Mouse (Mus musculus) embryonic facial prominence, embryonic 15.5 days (tissue): Measurements from ENCODE around the gene Etv1. TPM values are rescaled to one million over a fixed set of nuclear protein-coding genes. Genes with fewer than 3 reads are reported as not detected.

Experiments
- ATAC-seq: fragments of 200-750 bp; cut with Nextera tagmentation; 2 replicates; pipeline ENCODE4 v1.8.0; 2017; ENCODE audit warnings: low read depth, moderate TSS enrichment; ENCODE audit not compliant: insufficient number of reproducible peaks, low FRiP score, low TSS enrichment
- H3K27ac ChIP-seq: fragments of 300-500 bp; sonication (generic); replicated peaks from 2 replicates; pipeline ENCODE4 v1.5.1; 2015; ENCODE audit warnings: mild to moderate bottlenecking, inconsistent platforms
- H3K27me3 ChIP-seq: fragments of 300-500 bp; sonication (generic); 2 replicates; pipeline ENCODE4 v1.6.1; 2015; ENCODE audit warnings: inconsistent platforms
- H3K36me3 ChIP-seq: fragments of 300-500 bp; sonication (generic); 2 replicates; pipeline ENCODE4 v1.6.1; 2015; ENCODE audit warnings: mild to moderate bottlenecking, inconsistent platforms
- H3K4me1 ChIP-seq: fragments of 300-500 bp; sonication (generic); 2 replicates; pipeline ENCODE4 v1.6.1; 2015; ENCODE audit warnings: inconsistent platforms
- H3K4me2 ChIP-seq: fragments of 300-500 bp; sonication (generic); replicated peaks from 2 replicates; pipeline ENCODE4 v1.6.1; 2015; ENCODE audit warnings: mild to moderate bottlenecking, inconsistent platforms
- H3K4me3 ChIP-seq: fragments of 300-500 bp; sonication (generic); replicated peaks from 2 replicates; pipeline ENCODE4 v1.5.1; 2015; ENCODE audit warnings: mild to moderate bottlenecking, inconsistent platforms
- H3K9ac ChIP-seq: fragments of 300-500 bp; sonication (generic); 2 replicates; pipeline ENCODE4 v1.6.1; 2015; ENCODE audit warnings: inconsistent platforms
- H3K9me3 ChIP-seq: fragments of 300-500 bp; sonication (generic); replicated peaks from 2 replicates; pipeline ENCODE4 v1.6.1; 2016; ENCODE audit warnings: inconsistent platforms
- WGBS: fragments of 180-500 bp; shearing (Covaris S2); methylation state at CpG from one replicate; pipeline ENCODE4 v1.1.7; 2015; 5-methylcytosine and 5-hydroxymethylcytosine counted together
- polyA plus RNA-seq: library from polyadenylated mRNA; unstranded; fragments of >200 nt; fragmentation: Nextera tagmentation; extraction: Ambion mirVana; gene quantifications from 2 replicates; pipeline ENCODE4 v1.2.1, GENCODE M21; 2015

The Etv1 gene
- polyA plus RNA-seq, 1 experiment from 2014 or later, result 20.7 TPM

DNA sequence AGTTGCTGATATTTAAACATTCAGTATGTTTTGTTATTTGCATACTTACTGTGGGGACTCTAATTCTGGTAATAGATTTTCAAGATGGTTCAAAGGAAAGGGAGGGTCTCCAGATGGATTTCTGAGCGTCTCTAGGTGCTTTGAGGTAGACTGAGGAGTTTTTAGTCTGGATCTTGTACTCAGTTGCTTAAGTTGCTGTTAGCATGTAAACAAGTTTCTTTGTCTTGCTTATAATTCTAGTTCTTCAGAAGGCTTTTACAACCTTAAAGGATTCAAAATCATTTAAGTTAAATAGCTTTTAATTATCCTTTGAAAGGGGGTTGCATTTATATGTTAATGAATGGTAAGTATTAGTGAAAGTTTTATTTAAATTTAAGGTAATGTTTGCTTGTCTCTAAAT is 5.0 kb downstream of the Etv1 start:
- H3K4me1 ChIP-seq, result peaks cover 13% of the 10 kb centered on the region
- H3K9me3 ChIP-seq, result no peaks in the 10 kb centered on the region
- no peaks in the 10 kb centered on the region for H3K36me3 ChIP-seq
- ATAC-seq, result no peak
- H3K27ac ChIP-seq, result no peak overlapping the region
- WGBS, result 21% methylated on average over 1 of the region's 1 CpGs
- no peak overlapping the region for H3K4me3 ChIP-seq
- no peaks in the 10 kb centered on the region for H3K27me3 ChIP-seq
- no peak overlapping the region for H3K9ac ChIP-seq
- no peak overlapping the region for H3K4me2 ChIP-seq

GRCm38 (mm10) chr12:38786571-38786970 is 7.4 kb downstream of the Etv1 start:
- Histone ChIP-seq H3K27ac (no peak overlapping the region), H3K9me3 (no peaks in the 10 kb centered on the region), H3K27me3 (no peaks in the 10 kb centered on the region), H3K9ac (no peak overlapping the region), H3K4me2 (no peak overlapping the region), H3K4me3 (no peak overlapping the region), H3K4me1 (peaks cover 14% of the 10 kb centered on the region), H3K36me3 (no peaks in the 10 kb centered on the region)
- 88% methylated on average over 4 of the region's 4 CpGs for WGBS
- no peak for ATAC-seq

DNA sequence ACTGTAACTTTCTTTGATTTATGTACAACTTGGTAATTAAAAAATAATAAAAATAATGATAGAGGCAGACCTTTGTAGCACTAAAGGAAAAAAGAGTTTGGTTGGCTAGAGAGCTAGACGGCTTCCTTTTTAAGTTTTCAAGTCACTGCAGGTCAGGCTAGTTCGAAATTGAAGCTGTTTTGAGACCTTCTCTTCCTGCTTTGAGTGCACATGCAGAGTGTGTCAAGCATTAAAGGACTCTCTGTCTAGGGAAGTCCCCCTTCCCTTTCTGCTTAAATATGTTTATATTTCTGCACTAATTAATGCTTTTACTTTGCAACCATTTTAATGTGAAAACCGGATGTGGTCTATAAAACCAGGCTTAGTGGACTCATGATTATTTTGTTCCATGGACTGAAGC is 8.5 kb downstream of the Etv1 start:
- 28% methylated on average over 3 of the region's 3 CpGs for WGBS
- Histone ChIP-seq H3K4me1 (peaks cover 14% of the 10 kb centered on the region), H3K9me3 (no peaks in the 10 kb centered on the region), H3K27me3 (no peaks in the 10 kb centered on the region), H3K27ac (no peak overlapping the region), H3K36me3 (no peaks in the 10 kb centered on the region), H3K4me2 (no peak overlapping the region), H3K4me3 (no peak overlapping the region), H3K9ac (no peak overlapping the region)
- no peak for ATAC-seq

- ATAC-seq, result peak; percentile 69; the same call in 1 of the 2 replicates
- Histone ChIP-seq H3K4me1 (peaks cover 16% of the 10 kb centered on the region), H3K4me3 (0 out of 2 replicates have a peak overlapping the region, but pooled peaks have one; percentile 2), H3K27me3 (no peaks in the 10 kb centered on the region), H3K9ac (no peak overlapping the region), H3K4me2 (peak overlapping the region; percentile 33), H3K9me3 (no peaks in the 10 kb centered on the region), H3K36me3 (no peaks in the 10 kb centered on the region), H3K27ac (0 out of 2 replicates have a peak overlapping the region, but pooled peaks have one; percentile 30)
- 11% methylated on average over 6 of the region's 6 CpGs for WGBS
Observed at GRCm38 (mm10) chr12:38788621-38789020, 9.4 kb downstream of the Etv1 start.

DNA sequence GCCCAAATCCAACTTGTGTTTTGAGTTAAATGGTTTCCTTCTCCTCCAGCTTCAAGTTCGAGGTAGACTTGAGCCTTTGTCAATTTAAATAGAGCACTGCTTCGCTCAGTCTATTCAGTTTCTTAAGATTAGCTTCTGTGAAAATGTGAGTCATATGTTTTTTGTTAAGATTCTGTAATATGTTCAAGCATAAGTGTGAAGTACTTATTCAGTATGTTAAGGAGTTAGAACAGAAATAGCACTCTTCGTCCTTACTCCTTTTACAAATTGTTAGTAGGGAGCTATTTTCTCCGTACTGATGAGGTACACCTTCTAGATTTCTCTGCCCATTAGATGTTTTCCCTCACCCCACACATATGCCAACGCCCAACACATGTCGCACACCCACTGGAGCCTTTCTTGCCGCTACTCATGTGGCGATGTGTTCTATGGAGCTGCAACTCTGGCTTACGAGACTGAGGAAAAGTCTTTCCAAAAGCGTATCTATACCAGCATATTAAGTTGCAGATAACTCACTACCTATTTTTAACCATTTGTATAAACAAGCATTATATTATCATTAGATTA is 10.7 kb downstream of the Etv1 start:
- Histone ChIP-seq H3K27ac (no peak overlapping the region), H3K9ac (no peak overlapping the region), H3K27me3 (no peaks in the 10 kb centered on the region), H3K4me2 (no peak overlapping the region), H3K9me3 (no peaks in the 10 kb centered on the region), H3K4me1 (peaks cover 18% of the 10 kb centered on the region), H3K4me3 (no peak overlapping the region), H3K36me3 (no peaks in the 10 kb centered on the region)
- 68% methylated on average over 10 of the region's 10 CpGs for WGBS
- no peak for ATAC-seq

DNA sequence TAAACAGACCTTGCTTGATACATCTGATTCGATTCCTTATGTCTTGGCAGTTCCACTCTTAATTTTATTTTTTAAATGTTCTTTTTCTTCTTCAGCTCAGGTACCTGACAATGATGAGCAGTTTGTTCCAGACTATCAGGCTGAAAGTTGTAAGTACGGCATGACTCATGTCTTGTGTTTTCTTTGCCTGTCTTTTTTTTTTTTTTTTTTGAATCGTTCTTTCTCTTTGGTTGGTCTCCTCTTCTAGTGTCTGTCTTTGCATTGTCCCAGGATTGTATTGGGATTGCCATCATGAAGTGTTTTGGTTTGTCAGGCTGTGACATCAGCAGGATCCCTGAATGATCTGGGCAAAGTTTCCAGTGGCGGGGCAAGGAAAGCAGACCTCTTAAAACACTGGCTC is 13.9 kb downstream of the Etv1 start:
- ATAC-seq, result no peak
- no peaks in the 10 kb centered on the region for H3K36me3 ChIP-seq
- H3K9me3 ChIP-seq, result no peaks in the 10 kb centered on the region
- no peak overlapping the region for H3K27ac ChIP-seq
- 73% methylated on average over 4 of the region's 4 CpGs for WGBS
- H3K4me1 ChIP-seq, result peaks cover 16% of the 10 kb centered on the region
- no peak overlapping the region for H3K4me2 ChIP-seq
- no peaks in the 10 kb centered on the region for H3K27me3 ChIP-seq
- no peak overlapping the region for H3K9ac ChIP-seq
- H3K4me3 ChIP-seq, result no peak overlapping the region

- H3K4me3 ChIP-seq, result no peak overlapping the region
- H3K36me3 ChIP-seq, result no peaks in the 10 kb centered on the region
- ATAC-seq, result no peak
- WGBS, result 31% methylated on average over 2 of the region's 2 CpGs
- H3K9me3 ChIP-seq, result no peaks in the 10 kb centered on the region
- H3K9ac ChIP-seq, result no peak overlapping the region
- peaks cover 10% of the 10 kb centered on the region for H3K4me1 ChIP-seq
- H3K4me2 ChIP-seq, result no peak overlapping the region
- H3K27ac ChIP-seq, result no peak overlapping the region
- no peaks in the 10 kb centered on the region for H3K27me3 ChIP-seq
Observed at GRCm38 (mm10) chr12:38793697-38794096, 14.5 kb downstream of the Etv1 start.

- Histone ChIP-seq H3K27ac (no peak overlapping the region), H3K4me2 (no peak overlapping the region), H3K4me1 (no peaks in the 10 kb centered on the region), H3K36me3 (no peaks in the 10 kb centered on the region), H3K9ac (no peak overlapping the region), H3K4me3 (no peak overlapping the region), H3K9me3 (no peaks in the 10 kb centered on the region), H3K27me3 (no peaks in the 10 kb centered on the region)
- 64% methylated on average over 5 of the region's 5 CpGs for WGBS
- no peak for ATAC-seq
Observed at GRCm38 (mm10) chr12:38807031-38807430, 27.9 kb downstream of the Etv1 start.

DNA sequence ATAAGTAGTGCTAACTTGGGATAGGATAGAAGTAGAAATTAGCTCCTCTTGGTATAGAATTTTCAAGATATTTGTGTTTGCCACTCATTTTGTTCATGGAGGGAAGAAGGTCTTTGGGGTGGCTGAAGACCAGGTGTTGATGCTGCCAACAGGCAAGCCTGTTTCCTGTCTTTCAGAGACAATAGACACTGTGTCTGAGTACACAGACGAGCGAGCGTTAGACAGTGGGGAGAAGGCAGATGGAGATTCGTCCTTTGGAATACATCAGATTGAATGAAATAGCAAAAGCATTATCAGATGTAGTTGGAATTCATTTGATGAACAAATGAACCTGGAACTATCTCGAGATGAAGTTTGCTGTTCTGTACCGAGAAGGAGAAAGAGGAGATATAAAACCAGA is 33.2 kb downstream of the Etv1 start:
- H3K4me2 ChIP-seq, result no peak overlapping the region
- WGBS, result 64% methylated on average over 6 of the region's 6 CpGs
- no peaks in the 10 kb centered on the region for H3K9me3 ChIP-seq
- no peak overlapping the region for H3K9ac ChIP-seq
- H3K4me1 ChIP-seq, result no peaks in the 10 kb centered on the region
- H3K27me3 ChIP-seq, result no peaks in the 10 kb centered on the region
- no peak for ATAC-seq
- H3K4me3 ChIP-seq, result no peak overlapping the region
- H3K36me3 ChIP-seq, result no peaks in the 10 kb centered on the region
- no peak overlapping the region for H3K27ac ChIP-seq

DNA sequence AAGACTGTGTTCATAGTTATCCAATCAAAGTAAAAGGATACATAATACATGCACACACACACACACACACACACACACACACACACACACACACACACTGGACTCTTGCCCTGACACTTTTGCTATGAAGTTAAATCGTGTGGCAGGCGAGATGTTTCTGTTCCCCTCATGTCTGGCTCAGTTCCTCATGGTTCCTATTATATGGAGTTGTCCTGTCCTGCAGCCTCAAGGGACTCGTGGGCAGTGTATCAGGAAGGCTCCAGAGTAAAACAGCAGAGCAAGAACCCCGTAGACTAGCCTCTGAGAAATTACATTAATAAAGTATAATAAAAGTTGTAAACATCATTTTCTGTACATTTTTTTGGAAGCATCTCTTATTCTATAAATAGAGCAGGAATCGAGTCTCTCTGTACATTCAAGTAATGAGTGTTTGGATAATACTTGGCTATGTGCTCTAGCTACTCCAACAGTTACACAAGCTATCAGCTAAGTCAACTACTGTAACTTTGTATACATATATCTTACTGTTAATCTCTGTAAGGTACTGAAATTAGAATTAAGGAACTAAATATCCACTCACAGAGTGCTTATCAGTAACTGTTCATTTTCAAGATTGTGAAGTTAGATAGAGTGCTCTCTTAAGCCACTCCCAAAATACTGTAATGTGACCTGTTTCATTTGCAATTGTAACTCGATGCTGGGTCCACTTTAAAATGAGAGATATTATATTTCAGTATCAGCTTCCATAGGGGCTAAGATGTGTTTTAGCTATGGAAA is 35.0 kb downstream of the Etv1 start:
- no peak overlapping the region for H3K9ac ChIP-seq
- H3K27me3 ChIP-seq, result no peaks in the 10 kb centered on the region
- H3K4me2 ChIP-seq, result no peak overlapping the region

GRCm38 (mm10) chr12:38816235-38816634 is 37.1 kb downstream of the Etv1 start:
- Histone ChIP-seq H3K36me3 (no peaks in the 10 kb centered on the region), H3K4me2 (no peak overlapping the region), H3K9ac (no peak overlapping the region), H3K4me3 (no peak overlapping the region), H3K27me3 (no peaks in the 10 kb centered on the region), H3K9me3 (no peaks in the 10 kb centered on the region), H3K27ac (no peak overlapping the region), H3K4me1 (no peaks in the 10 kb centered on the region)
- ATAC-seq, result no peak
- WGBS, result 88% methylated on average over 3 of the region's 3 CpGs

More for the DNA sequence above, 35.0 kb downstream of the Etv1 start:
- Histone ChIP-seq H3K4me3 (no peak overlapping the region), H3K4me1 (no peaks in the 10 kb centered on the region), H3K9me3 (no peaks in the 10 kb centered on the region), H3K36me3 (no peaks in the 10 kb centered on the region), H3K27ac (no peak overlapping the region)
- WGBS, result 48% methylated on average over 6 of the region's 6 CpGs
- ATAC-seq, result no peak

DNA sequence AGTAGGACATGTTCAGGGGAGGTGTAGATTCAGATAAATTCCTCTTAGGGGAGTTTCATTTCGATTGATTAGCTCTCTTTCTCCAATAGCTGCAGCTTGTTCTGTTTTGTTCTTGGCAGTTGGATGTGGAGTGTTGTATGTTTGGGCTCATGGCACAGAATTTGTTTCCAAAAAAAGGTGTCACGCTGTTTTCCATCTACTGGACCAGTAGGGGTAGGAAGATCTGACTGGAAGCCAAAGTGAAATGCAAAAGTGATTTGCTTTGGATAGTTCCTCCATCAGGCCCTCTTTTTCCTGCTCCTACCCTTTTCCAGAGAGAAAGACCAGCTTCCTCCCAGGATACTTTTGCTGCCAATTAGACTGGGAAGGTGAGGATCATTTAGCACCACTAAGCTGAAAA is 39.1 kb downstream of the Etv1 start:
- Histone ChIP-seq H3K9ac (no peak overlapping the region), H3K4me1 (no peaks in the 10 kb centered on the region), H3K36me3 (no peaks in the 10 kb centered on the region), H3K27me3 (no peaks in the 10 kb centered on the region), H3K9me3 (no peaks in the 10 kb centered on the region), H3K4me3 (no peak overlapping the region), H3K27ac (no peak overlapping the region), H3K4me2 (no peak overlapping the region)
- WGBS, result 80% methylated on average over 2 of the region's 2 CpGs
- no peak for ATAC-seq
